Mouse (Mus musculus): ENCODE results near the gene Fcrls.

The Fcrls gene

GRCm38 (mm10) chr3:87263436-87263835, at the start of gene Fcrls:
Gene Fcrls (minus strand): TSS chr3:87263738.
- no peak for DNase-seq

- no peak for DNase-seq
These were observed 46.4 kb upstream of the Fcrls start for GRCm38 (mm10) chr3:87309922-87310321.

- no peak for DNase-seq
These were observed 36.4 kb upstream of the Fcrls start for GRCm38 (mm10) chr3:87299901-87300300.

GRCm38 (mm10) chr3:87274372-87274771, 10.8 kb upstream of the Fcrls start:
- DNase-seq: no peak

GRCm38 (mm10) chr3:87266581-87266980, 3.0 kb upstream of the Fcrls start:
- no peak for DNase-seq

GRCm38 (mm10) chr3:87255239-87255638, 8.3 kb downstream of the Fcrls start:
- DNase-seq: no peak

GRCm38 (mm10) chr3:87249571-87249970, 14.0 kb downstream of the Fcrls start:
- peak; percentile 14 for DNase-seq

GRCm38 (mm10) chr3:87247292-87247691, 16.2 kb downstream of the Fcrls start:
- no peak for DNase-seq

GRCm38 (mm10) chr3:87243654-87244053, 19.9 kb downstream of the Fcrls start:
- DNase-seq: peak; percentile 15

- no peak for DNase-seq
These were observed 22.6 kb downstream of the Fcrls start for GRCm38 (mm10) chr3:87240909-87241308.

GRCm38 (mm10) chr3:87223636-87224035, 39.9 kb downstream of the Fcrls start:
- DNase-seq: no peak

- no peak for DNase-seq
These were observed 41.2 kb downstream of the Fcrls start for GRCm38 (mm10) chr3:87222346-87222745.

- DNase-seq: no peak
These were observed 48.4 kb downstream of the Fcrls start for GRCm38 (mm10) chr3:87215176-87215575.

- DNase-seq: no peak
These were observed 49.2 kb downstream of the Fcrls start for GRCm38 (mm10) chr3:87214221-87214864.

- DNase-seq: no peak
These were observed 57.0 kb downstream of the Fcrls start for GRCm38 (mm10) chr3:87206336-87207075.
